Mouse (Mus musculus): Measurements from ENCODE around the gene Lrrc57.
"Not testable (repeated sequence)": the region's sequence is repeated elsewhere in the genome, so short reads cannot be mapped to it uniquely, and the experiment has no call there.

Gene Lrrc57

GRCm38 (mm10) chr2:120599506-120599905 lies 9.8 kb downstream of the Lrrc57 start:
- no peak for DNase-seq (ENCODE audit: low read depth, low spot score)

GRCm38 (mm10) chr2:120597734-120598133 lies 11.6 kb downstream of the Lrrc57 start:
- DNase-seq (ENCODE audit: low read depth, low spot score) = no peak

DNA sequence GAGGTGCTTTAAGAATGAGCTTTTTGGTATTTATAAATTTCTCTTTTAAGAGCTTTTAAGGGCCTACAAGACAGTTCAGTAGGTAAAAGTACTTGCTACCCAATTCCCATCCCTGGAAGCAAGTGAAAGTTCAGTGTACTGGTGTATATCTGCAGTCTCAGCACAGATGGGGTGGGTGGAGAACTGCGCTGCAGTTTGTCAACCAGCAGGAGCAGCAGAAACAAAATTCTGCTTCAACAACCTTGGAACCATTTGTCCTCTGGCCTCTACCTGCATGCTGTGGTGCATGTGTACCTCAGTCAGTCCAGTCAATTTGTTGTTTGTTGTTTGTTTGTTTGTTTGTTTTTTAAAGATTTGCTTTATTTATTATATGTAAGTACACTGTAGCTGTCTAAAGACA lies 17.1 kb downstream of the Lrrc57 start:
- no peak for DNase-seq (ENCODE audit: low read depth, low spot score)

- DNase-seq (ENCODE audit: low read depth, low spot score) = no peak
Measured at GRCm38 (mm10) chr2:120589759-120590158, 19.6 kb downstream of the Lrrc57 start.

- DNase-seq (ENCODE audit: low read depth, low spot score) = peak; percentile 74
Measured at GRCm38 (mm10) chr2:120578286-120578685, 31.0 kb downstream of the Lrrc57 start.

GRCm38 (mm10) chr2:120577799-120578198 lies 31.5 kb downstream of the Lrrc57 start:
- DNase-seq (ENCODE audit: low read depth, low spot score) = peak; percentile 57

- no peak for DNase-seq (ENCODE audit: low read depth, low spot score)
Measured at GRCm38 (mm10) chr2:120575978-120576377, 33.3 kb downstream of the Lrrc57 start.

- no peak for DNase-seq (ENCODE audit: low read depth, low spot score)
Measured at GRCm38 (mm10) chr2:120575121-120575520, 34.2 kb downstream of the Lrrc57 start.

GRCm38 (mm10) chr2:120572161-120572560 lies 37.2 kb downstream of the Lrrc57 start:
- not testable (repeated sequence) for DNase-seq (ENCODE audit: low read depth, low spot score)

GRCm38 (mm10) chr2:120571081-120571480 lies 38.2 kb downstream of the Lrrc57 start:
- no peak for DNase-seq (ENCODE audit: low read depth, low spot score)

DNA sequence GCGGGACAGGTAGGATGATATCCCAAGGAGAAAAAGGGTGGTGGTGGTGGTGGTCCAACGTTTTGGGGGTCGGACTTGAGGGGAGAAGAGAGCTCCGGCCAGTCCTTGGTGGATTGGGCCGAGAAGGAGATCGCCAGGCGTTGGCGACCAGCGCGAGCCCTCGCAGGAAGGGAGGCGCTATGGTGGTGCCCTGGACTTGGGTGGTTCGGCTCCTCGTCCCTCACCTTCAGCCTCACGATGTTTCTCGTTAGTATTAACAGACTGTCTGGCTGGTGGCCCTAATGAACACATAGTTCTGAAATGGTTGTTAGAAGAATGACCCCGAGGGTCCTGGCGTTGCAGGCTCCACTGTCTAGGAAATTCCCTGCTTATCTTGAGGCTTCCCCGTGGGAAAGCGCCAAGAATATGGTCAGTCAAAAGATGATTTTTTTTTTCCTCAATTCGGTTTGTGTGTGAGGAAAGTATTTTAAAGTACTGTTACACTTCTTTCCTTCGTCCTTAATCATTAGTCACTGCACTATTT lies 41.5 kb downstream of the Lrrc57 start:
- DNase-seq (ENCODE audit: low read depth, low spot score) = no peak

DNA sequence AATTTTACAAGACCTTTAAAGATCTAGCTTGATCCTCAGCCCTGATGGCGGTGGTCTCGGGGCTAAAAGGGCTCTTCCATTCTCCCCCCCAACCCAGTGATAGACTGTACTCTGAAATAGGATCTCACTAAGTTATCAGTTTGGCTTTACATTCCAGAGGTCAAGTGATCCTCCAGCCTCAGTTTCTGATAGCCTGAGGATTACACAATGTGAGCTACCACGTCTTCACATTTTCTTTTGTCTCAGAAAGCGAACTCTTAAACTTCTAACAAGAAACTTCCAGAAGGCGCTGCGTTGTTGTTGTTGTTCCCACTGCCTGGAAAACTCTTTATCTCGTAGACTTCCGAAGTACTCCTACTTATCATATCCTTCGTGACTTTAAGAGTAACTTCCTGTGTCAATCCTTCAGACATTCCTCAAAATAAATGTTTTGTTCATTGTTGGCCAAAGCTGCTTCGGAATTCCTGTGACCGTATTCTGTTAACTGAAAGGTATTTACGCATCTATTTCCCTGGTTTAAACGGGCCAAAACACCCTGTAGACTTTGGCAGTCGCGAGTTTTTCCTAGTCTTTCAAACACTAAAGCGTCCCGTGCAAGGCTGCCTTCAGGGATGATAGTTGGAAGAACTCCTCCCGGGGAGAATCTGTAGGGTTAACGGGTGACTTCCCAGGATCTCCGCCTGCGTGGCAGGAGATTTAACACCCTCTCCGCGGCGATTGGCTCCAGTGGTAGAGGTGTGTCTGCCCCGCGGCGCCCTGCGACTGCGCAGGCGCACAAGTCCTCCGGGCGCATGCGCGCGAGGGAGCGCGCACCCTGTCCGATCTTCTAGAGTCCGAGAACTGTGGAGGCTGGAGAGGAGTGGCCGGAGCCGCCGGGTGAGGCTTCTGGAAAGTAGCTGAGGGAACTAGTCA lies 42.2 kb downstream of the Lrrc57 start, which contains the start of gene Snap23:
TSS of gene Snap23 (plus strand) at position 786 of the 912 bp plus-strand sequence.
- peak; percentile 99 for DNase-seq (ENCODE audit: low read depth, low spot score)

DNA sequence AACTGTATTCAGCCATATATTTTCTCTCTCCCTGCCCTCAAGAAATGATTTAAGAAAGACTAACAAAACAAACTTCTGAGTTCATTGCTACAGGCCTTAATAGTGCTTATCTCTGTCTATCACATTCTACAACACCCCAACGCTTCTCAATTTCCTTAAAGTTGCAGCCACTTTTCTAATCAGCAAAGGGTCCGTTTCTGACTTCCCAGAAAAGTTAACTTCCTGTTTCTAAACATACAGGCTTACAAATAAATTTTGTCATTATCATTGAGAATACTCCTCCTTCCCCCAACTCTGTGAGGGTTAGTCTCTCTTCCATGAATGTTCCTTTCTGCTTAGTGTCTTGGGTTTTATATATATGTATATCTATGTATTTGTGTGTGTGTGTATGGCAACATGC lies 44.0 kb downstream of the Lrrc57 start:
- no peak for DNase-seq (ENCODE audit: low read depth, low spot score)

- not testable (repeated sequence) for DNase-seq (ENCODE audit: low read depth, low spot score)
Measured at GRCm38 (mm10) chr2:120564548-120565188, 44.7 kb downstream of the Lrrc57 start.

GRCm38 (mm10) chr2:120563235-120563990 lies 45.9 kb downstream of the Lrrc57 start, which contains the start of gene Zfp106:
TSS of gene Zfp106 (minus strand) at chr2:120563843.
- peak; percentile 96 for DNase-seq (ENCODE audit: low read depth, low spot score)

- DNase-seq (ENCODE audit: low read depth, low spot score) = no peak
Measured at GRCm38 (mm10) chr2:120562859-120563234, 46.5 kb downstream of the Lrrc57 start.

DNA sequence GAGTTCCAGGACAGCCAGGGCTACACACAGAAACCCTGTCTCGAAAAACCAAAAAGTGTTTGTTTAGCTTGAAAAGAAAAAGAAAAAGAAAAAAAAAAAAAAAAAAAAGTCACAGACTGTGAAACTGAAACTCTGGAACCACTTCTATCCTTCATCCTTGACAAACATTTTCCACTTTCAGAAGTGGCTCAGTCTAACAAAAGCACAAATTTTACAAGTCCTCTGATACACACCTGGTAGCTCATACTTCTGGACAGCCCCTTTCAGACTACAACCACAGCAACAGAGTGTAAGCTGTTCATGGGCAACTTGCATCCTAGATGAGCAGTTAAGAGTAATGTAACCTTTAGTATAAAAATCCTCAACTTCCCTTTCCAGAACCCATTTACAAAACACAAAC lies 47.8 kb downstream of the Lrrc57 start:
- DNase-seq (ENCODE audit: low read depth, low spot score) = no peak

DNA sequence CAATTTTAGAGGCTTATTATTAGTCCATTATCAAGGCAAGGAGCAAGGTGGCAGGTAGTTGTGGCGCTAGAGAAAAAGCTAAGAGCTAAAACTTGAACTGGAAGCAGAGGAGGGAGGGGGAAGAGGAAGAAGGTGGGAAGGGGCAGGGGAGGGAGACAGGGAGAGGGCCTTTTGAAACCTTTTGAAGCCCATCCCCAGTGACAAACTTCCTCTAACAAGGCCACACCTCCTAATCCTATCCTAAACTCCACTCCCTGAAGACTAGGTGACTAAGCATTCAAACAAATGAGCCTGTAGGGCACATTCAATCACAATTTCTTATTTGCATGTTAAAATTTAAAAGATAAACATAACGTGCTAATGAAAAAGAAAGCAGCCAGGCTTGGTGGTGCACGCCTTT lies 50.5 kb downstream of the Lrrc57 start:
- peak; percentile 59 for DNase-seq (ENCODE audit: low read depth, low spot score)

DNA sequence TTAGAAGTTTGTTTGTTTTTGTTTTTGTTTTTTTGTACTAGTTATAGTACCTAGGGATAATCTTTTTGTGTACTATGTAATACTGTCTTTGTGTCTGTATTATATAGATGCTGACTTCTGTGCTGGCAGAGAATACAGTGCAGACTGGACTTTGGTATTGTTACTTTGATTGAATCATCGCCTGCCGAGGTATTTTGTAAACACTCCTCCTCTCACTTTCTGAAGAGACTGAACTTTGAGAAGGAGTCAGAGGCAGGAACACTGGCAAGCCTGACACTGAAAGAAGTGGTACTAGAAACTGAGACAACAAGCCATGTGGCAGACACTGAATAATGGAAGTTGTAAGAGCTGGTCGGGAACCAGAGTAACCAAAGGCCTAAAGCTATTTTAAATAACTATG lies 52.5 kb downstream of the Lrrc57 start:
- DNase-seq (ENCODE audit: low read depth, low spot score) = no peak

Measured in ZHBTc4 (cell line).